Mouse (Mus musculus): Measurements from ENCODE around the gene Slc3a2.
"Not testable (repeated sequence)": the region's sequence is repeated elsewhere in the genome, so short reads cannot be mapped to it uniquely, and the experiment has no call there.

Slc3a2 gene

GRCm38 (mm10) chr19:8727495-8728114 is 4.4 kb upstream of the Slc3a2 start:
- DNase-seq (ENCODE audit: low spot score in 2 of 2): no peak

GRCm38 (mm10) chr19:8726609-8727390 is 3.6 kb upstream of the Slc3a2 start:
- DNase-seq (ENCODE audit: low spot score in 2 of 2): no peak

- DNase-seq (ENCODE audit: low spot score in 2 of 2): no peak
These were observed 2.0 kb upstream of the Slc3a2 start for GRCm38 (mm10) chr19:8725081-8725613.

- no peak for DNase-seq (ENCODE audit: low spot score in 2 of 2)
These were observed 1.2 kb upstream of the Slc3a2 start for GRCm38 (mm10) chr19:8724392-8724791.

GRCm38 (mm10) chr19:8723574-8724346 is 591 bp upstream of the Slc3a2 start:
- no peak for DNase-seq (ENCODE audit: low spot score in 2 of 2)

- no peak for DNase-seq (ENCODE audit: low spot score in 2 of 2)
These were observed 636 bp downstream of the Slc3a2 start for GRCm38 (mm10) chr19:8722559-8722906.

GRCm38 (mm10) chr19:8722021-8722420 is 1.1 kb downstream of the Slc3a2 start:
- no peak for DNase-seq (ENCODE audit: low spot score in 2 of 2)

- no peak for DNase-seq (ENCODE audit: low spot score in 2 of 2)
These were observed 1.8 kb downstream of the Slc3a2 start for GRCm38 (mm10) chr19:8721378-8721777.

- not testable (repeated sequence) for DNase-seq (ENCODE audit: low spot score in 2 of 2)
These were observed 4.1 kb downstream of the Slc3a2 start for GRCm38 (mm10) chr19:8719037-8719436.

- DNase-seq (ENCODE audit: low spot score in 2 of 2): no peak
These were observed 4.8 kb downstream of the Slc3a2 start for GRCm38 (mm10) chr19:8718357-8718756.

GRCm38 (mm10) chr19:8716767-8717475 is 6.2 kb downstream of the Slc3a2 start:
- no peak for DNase-seq (ENCODE audit: low spot score in 2 of 2)

GRCm38 (mm10) chr19:8715868-8716766 is 7.1 kb downstream of the Slc3a2 start:
- DNase-seq (ENCODE audit: low spot score in 2 of 2): no peak

- no peak for DNase-seq (ENCODE audit: low spot score in 2 of 2)
These were observed 8.3 kb downstream of the Slc3a2 start for GRCm38 (mm10) chr19:8714653-8715481.

GRCm38 (mm10) chr19:8713997-8714652 is 9.0 kb downstream of the Slc3a2 start:
- DNase-seq (ENCODE audit: low spot score in 2 of 2): no peak

- DNase-seq (ENCODE audit: low spot score in 2 of 2): peak; percentile 89 to 94
These were observed 9.7 kb downstream of the Slc3a2 start for GRCm38 (mm10) chr19:8713306-8713996.

GRCm38 (mm10) chr19:8712870-8713305 is 10.3 kb downstream of the Slc3a2 start:
- DNase-seq (ENCODE audit: low spot score in 2 of 2): peak; percentile 23 to 49

- DNase-seq (ENCODE audit: low spot score in 2 of 2): no peak
These were observed 11.0 kb downstream of the Slc3a2 start for GRCm38 (mm10) chr19:8711949-8712869.
